Mouse (Mus musculus) cortical plate, adult 2 months (tissue): Measurements from ENCODE around the gene Card6.

Experiments
- CTCF ChIP-seq: fragments of 200-500 bp; IDR thresholded peaks from 2 replicates; pipeline ENCODE4 v1.5.1; 2011; ENCODE audit warnings: mild to moderate bottlenecking, control low read depth, low read length; ENCODE audit not compliant: insufficient read depth; ENCODE audit errors: extremely low read depth
- POLR2A ChIP-seq: fragments of 200-500 bp; IDR thresholded peaks from 2 replicates; pipeline ENCODE4 v1.6.1; 2011; ENCODE audit warnings: mild to moderate bottlenecking, low read length, control low read depth; ENCODE audit not compliant: insufficient read depth; ENCODE audit errors: extremely low read depth

DNA sequence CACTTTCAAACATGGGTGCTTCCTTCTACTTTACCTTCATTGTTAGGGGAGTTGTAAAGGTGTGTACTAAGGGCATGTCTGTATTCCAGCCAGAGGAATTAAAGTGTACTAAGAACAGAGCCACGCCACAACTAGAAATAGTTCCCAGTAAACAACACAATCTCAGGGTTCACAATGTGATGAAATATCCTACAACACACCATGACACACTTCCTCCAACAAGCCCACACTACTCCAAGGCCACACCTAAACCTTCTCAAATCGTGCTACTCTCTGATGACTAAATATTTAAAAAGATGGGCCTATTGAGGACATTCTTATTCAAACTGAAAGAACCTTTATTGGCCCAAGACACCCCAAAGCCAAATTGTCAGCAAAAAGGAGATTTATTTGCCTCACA lies 19.1 kb upstream of the Card6 start:
- no peak for TF ChIP-seq CTCF
- no peak for TF ChIP-seq POLR2A
